Mouse (Mus musculus): ENCODE results near the gene Gm45799.

- TF ChIP-seq FLI1 (IDR thresholded peaks at IDR 0.05; ENCODE audit: low read length) (no peak), GATA1 (IDR thresholded peaks at IDR 0.05; ENCODE audit: borderline replicate concordance, low read length) (no peak)
Observed at GRCm38 (mm10) chr7:105628633-105629032, 11.7 kb upstream of the Gm45799 start.

Measured in megakaryocyte, embryonic 14.5 days (primary cell).